Mouse (Mus musculus) MEL (cell line): ENCODE results near the gene Ms4a2. TPM values are rescaled to one million over a fixed set of nuclear protein-coding genes. Genes with fewer than 3 reads are reported as not detected.

Experiments
- DNase-seq: peaks from one replicate; pipeline ENCODE4 v3.0.0; 2011; ENCODE audit warnings: low read depth, low spot score
- H3K27ac ChIP-seq: 2 replicates; pipeline ENCODE4 v1.5.1; 2012; ENCODE audit warnings: low read depth, mild to moderate bottlenecking, control low read depth, low read length, moderate library complexity; ENCODE audit not compliant: control insufficient read depth
- H3K27me3 ChIP-seq, 2 experiments: fragments of 150-350 bp in 1 of 2; sonication (generic) in 1 of 2; 2 replicates each; pipeline ENCODE4 v1.6.1; 2012; ENCODE audit warnings: low read length in 2 of 2, mild to moderate bottlenecking in 2 of 2, improper control_type of control experiment in 1 of 2, moderate library complexity in 1 of 2; ENCODE audit not compliant: insufficient read depth in 2 of 2, control insufficient read depth in 1 of 2
- H3K36me3 ChIP-seq, 2 experiments: 2 replicates each; pipeline ENCODE4 v1.6.1; 2012 to 2014; ENCODE audit warnings: low read length in 2 of 2, improper control_type of control experiment in 1 of 2, inconsistent platforms in 1 of 2, mild to moderate bottlenecking in 1 of 2; ENCODE audit not compliant: insufficient read depth in 2 of 2, control insufficient read depth in 1 of 2
- H3K4me1 ChIP-seq, 2 experiments: fragments of 150-350 bp in 1 of 2; sonication (generic) in 1 of 2; 2 replicates each; pipeline ENCODE4 v1.6.1; 2012; ENCODE audit warnings: low read length in 2 of 2, improper control_type of control experiment in 1 of 2, mild to moderate bottlenecking in 1 of 2; ENCODE audit not compliant: insufficient read depth in 2 of 2, control insufficient read depth in 1 of 2
- H3K4me3 ChIP-seq, 2 experiments: fragments of 150-350 bp in 1 of 2; sonication (generic) in 1 of 2; 2 replicates each; pipeline ENCODE4 v1.5.1; 2012; ENCODE audit warnings: low read depth in 2 of 2, low read length in 2 of 2, mild to moderate bottlenecking in 2 of 2, moderate library complexity in 2 of 2, control low read depth in 1 of 2, improper control_type of control experiment in 1 of 2; ENCODE audit not compliant: control insufficient read depth in 1 of 2, insufficient read depth in 1 of 2
- H3K79me2 ChIP-seq: 2 replicates; pipeline ENCODE4 v1.6.1; 2012; ENCODE audit warnings: mild to moderate bottlenecking, low read length, moderate library complexity; ENCODE audit not compliant: control insufficient read depth, poor library complexity, insufficient read depth
- H3K9ac ChIP-seq: 2 replicates; pipeline ENCODE4 v1.6.1; 2012; ENCODE audit warnings: low read depth, mild to moderate bottlenecking, control low read depth, low read length, moderate library complexity; ENCODE audit not compliant: control insufficient read depth, poor library complexity, severe bottlenecking
- H3K9me3 ChIP-seq: fragments of 150-350 bp; sonication (generic); replicated peaks from 2 replicates; pipeline ENCODE4 v1.6.1; 2012; ENCODE audit warnings: mild to moderate bottlenecking, low read length, improper control_type of control experiment, moderate library complexity; ENCODE audit not compliant: insufficient read depth
- BHLHE40 ChIP-seq: IDR thresholded peaks from 2 replicates; pipeline ENCODE4 v1.6.1; 2012; ENCODE audit warnings: low read depth, mild to moderate bottlenecking, inconsistent platforms, low read length, improper control_type of control experiment, borderline replicate concordance
- CTCF ChIP-seq, 3 experiments: IDR thresholded peaks in 2 of 3; conservative IDR thresholded peaks in 1 of 3; 2 replicates each; pipeline ENCODE4 v1.5.1; 2011 to 2012; ENCODE audit warnings: low read length in 3 of 3, low read depth in 2 of 3, mild to moderate bottlenecking in 2 of 3, improper control_type of control experiment in 1 of 3, inconsistent platforms in 1 of 3, mixed read lengths in 1 of 3, moderate library complexity in 1 of 3; ENCODE audit not compliant: control insufficient read depth in 1 of 3, insufficient read depth in 1 of 3, poor library complexity in 1 of 3, severe bottlenecking in 1 of 3
- GABPA ChIP-seq: IDR thresholded peaks from 2 replicates; pipeline ENCODE4 v1.6.1; 2012; ENCODE audit warnings: low read depth, mild to moderate bottlenecking, inconsistent platforms, low read length, improper control_type of control experiment, moderate library complexity
- GATA1 ChIP-seq: IDR thresholded peaks from 2 replicates; pipeline ENCODE4 v1.6.1; 2011; ENCODE audit warnings: low read depth, low read length, improper control_type of control experiment
- JUND ChIP-seq: IDR thresholded peaks from 2 replicates; pipeline ENCODE4 v1.6.1; 2011; ENCODE audit warnings: low read depth, mild to moderate bottlenecking, improper control_type of control experiment, low read length
- KAT2A ChIP-seq: conservative IDR thresholded peaks from 2 replicates; pipeline ENCODE4 v1.6.1; 2012; ENCODE audit warnings: low read depth, low read length, improper control_type of control experiment, inconsistent platforms
- MAX ChIP-seq: IDR thresholded peaks from 2 replicates; pipeline ENCODE4 v1.6.1; 2011; ENCODE audit warnings: low read length, improper control_type of control experiment
- MAZ ChIP-seq: IDR thresholded peaks from 2 replicates; pipeline ENCODE4 v1.6.1; 2012; ENCODE audit warnings: low read depth, mild to moderate bottlenecking, inconsistent platforms, low read length, improper control_type of control experiment
- MXI1 ChIP-seq: IDR thresholded peaks from 2 replicates; pipeline ENCODE4 v1.6.1; 2011; ENCODE audit warnings: mild to moderate bottlenecking, low read depth, low read length, improper control_type of control experiment
- NRF1 ChIP-seq: IDR thresholded peaks from 2 replicates; pipeline ENCODE4 v1.6.1; 2014; ENCODE audit warnings: low read depth, mild to moderate bottlenecking, inconsistent platforms, low read length, improper control_type of control experiment, moderate library complexity; ENCODE audit not compliant: poor library complexity, insufficient read depth, severe bottlenecking
- POLR2AphosphoS5 ChIP-seq: IDR thresholded peaks from 2 replicates; pipeline ENCODE4 v1.6.1; 2012; ENCODE audit warnings: low read depth, borderline replicate concordance, mild to moderate bottlenecking, inconsistent platforms, low read length, moderate library complexity, mixed read lengths
- RAD21 ChIP-seq: IDR thresholded peaks from 2 replicates; pipeline ENCODE4 v1.6.1; 2011; ENCODE audit warnings: mild to moderate bottlenecking, low read depth, low read length, improper control_type of control experiment
- SMC3 ChIP-seq: IDR thresholded peaks from 2 replicates; pipeline ENCODE4 v1.6.1; 2011; ENCODE audit warnings: low read depth, low read length, improper control_type of control experiment
- TCF12 ChIP-seq: IDR thresholded peaks from 2 replicates; pipeline ENCODE4 v1.6.1; 2014; ENCODE audit warnings: low read depth, mild to moderate bottlenecking, inconsistent platforms, low read length, improper control_type of control experiment, moderate library complexity
- UBTF ChIP-seq: IDR thresholded peaks from 2 replicates; pipeline ENCODE4 v1.6.1; 2012; ENCODE audit warnings: low read depth, mild to moderate bottlenecking, inconsistent platforms, low read length, improper control_type of control experiment, moderate library complexity, borderline replicate concordance; ENCODE audit not compliant: insufficient read depth
- USF1 ChIP-seq: IDR thresholded peaks from 2 replicates; pipeline ENCODE4 v1.6.1; 2014; ENCODE audit warnings: low read depth, mild to moderate bottlenecking, inconsistent platforms, low read length, improper control_type of control experiment, moderate library complexity
- USF2 ChIP-seq, 2 experiments: IDR thresholded peaks; 2 replicates each; pipeline ENCODE4 v1.6.1; 2011 to 2012; ENCODE audit warnings: improper control_type of control experiment in 2 of 2, low read length in 2 of 2, borderline replicate concordance in 1 of 2, inconsistent platforms in 1 of 2, low read depth in 1 of 2, mild to moderate bottlenecking in 1 of 2; ENCODE audit not compliant: insufficient read depth in 1 of 2
- ZMIZ1 ChIP-seq: IDR thresholded peaks from 2 replicates; pipeline ENCODE4 v1.6.1; 2012; ENCODE audit warnings: low read depth, mild to moderate bottlenecking, inconsistent platforms, low read length, improper control_type of control experiment, moderate library complexity
- ZNF384 ChIP-seq: IDR thresholded peaks from 2 replicates; pipeline ENCODE4 v1.6.1; 2012; ENCODE audit warnings: low read depth, mild to moderate bottlenecking, inconsistent platforms, low read length, improper control_type of control experiment
- polyA plus RNA-seq, 2 experiments: library from polyadenylated mRNA; stranded (reverse) in 1 of 2; unstranded in 1 of 2; fragments of >175 nt in 1 of 2; fragments of >200 nt in 1 of 2; gene quantifications; 2 replicates each; pipeline versions ENCODE4 v1.2.1 to v1.2.4; 2012; ENCODE audit warnings: low replicate concordance in 2 of 2, low read depth in 1 of 2; ENCODE audit not compliant: insufficient read length in 2 of 2, insufficient read depth in 1 of 2, missing spikeins in 1 of 2
- total RNA-seq: library from RNA; depleted of rRNA; stranded (reverse); fragments of 300-350 nt; gene quantifications from 2 replicates; pipeline ENCODE4 v1.2.3, GENCODE M21; 2012

Ms4a2 gene
- total and polyA plus RNA-seq, 3 experiments = 0.32 to 3.1 TPM; not detected in 1

DNA sequence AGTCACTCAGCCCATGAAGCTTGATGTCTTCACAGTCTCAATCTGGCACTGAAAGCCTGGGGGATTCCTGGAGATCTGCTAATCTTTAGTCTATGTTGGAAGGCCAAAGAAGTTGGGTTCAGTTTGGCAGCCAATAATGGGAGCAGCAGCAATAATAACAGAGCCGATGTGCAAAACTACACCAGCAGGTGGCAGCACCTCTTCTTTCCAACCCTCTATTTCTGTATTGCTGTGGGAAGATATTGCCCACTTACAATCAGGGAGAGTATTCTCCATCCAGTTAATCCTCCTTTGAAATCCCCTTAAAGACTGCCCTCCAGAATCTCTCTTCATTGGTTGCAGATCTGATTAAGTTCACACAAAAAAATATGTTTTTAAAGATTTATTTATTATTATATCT, 15.3 kb downstream of the Ms4a2 start (continued):
- no peak for TF ChIP-seq NRF1

GRCm38 (mm10) chr19:11604603-11605002, 18.9 kb downstream of the Ms4a2 start, which contains the start of gene Ms4a6d:
Ms4a6d (minus strand) TSS chr19:11604849.
- Histone ChIP-seq H3K36me3 (no peaks in the 10 kb centered on the region), H3K4me3 (no peak within 1 kb of the TSS)

GRCm38 (mm10) chr19:11602026-11602425, 21.5 kb downstream of the Ms4a2 start:
- H3K36me3 ChIP-seq = no peaks in the 10 kb centered on the region
- H3K27me3 ChIP-seq = peaks cover 0 to 10% of the 10 kb centered on the region in 2 experiments; a peak in 3 of 4 replicates
- no peaks in the 10 kb centered on the region; a peak in 1 of 4 replicates for H3K4me1 ChIP-seq
- peak; percentile 46 for TF ChIP-seq RAD21
- peak; percentile 24 to 57 (median 24); a peak in 4 of 6 replicates for TF ChIP-seq CTCF (IDR thresholded peaks at IDR 0.05 in 2 of 3, conservative IDR thresholded peaks at IDR 0.05 in 1 of 3; ENCODE audit: control insufficient read depth in 1 of 3, insufficient read depth in 1 of 3, low read depth in 2 of 3, low read length in 3 of 3, poor library complexity in 1 of 3, severe bottlenecking in 1 of 3)
- peak; percentile 55 for TF ChIP-seq SMC3
- no peak for TF ChIP-seq ZNF384
- H3K9me3 ChIP-seq = no peaks in the 10 kb centered on the region
- no peak overlapping the region for H3K4me3 ChIP-seq
- no peak overlapping the region for H3K27ac ChIP-seq
- H3K79me2 ChIP-seq = no peaks in the 10 kb centered on the region
- H3K9ac ChIP-seq = no peak overlapping the region
- DNase-seq = peak; percentile 41

More at GRCm38 (mm10) chr19:11604603-11605002, 18.9 kb downstream of the Ms4a2 start, which contains the start of gene Ms4a6d:
- TF ChIP-seq USF1 = no peak
- TF ChIP-seq ZMIZ1 = no peak
- no peak for TF ChIP-seq KAT2A
- Histone ChIP-seq H3K9me3 (no peaks in the 10 kb centered on the region), H3K79me2 (no peaks in the 10 kb centered on the region), H3K27ac (no peak within 1 kb of the TSS), H3K27me3 (peaks cover 0 to 10% of the 10 kb centered on the region in 2 experiments; a peak in 3 of 4 replicates), H3K4me1 (no peaks in the 10 kb centered on the region; a peak in 1 of 4 replicates), H3K9ac (no peak within 1 kb of the TSS)
- no peak for DNase-seq

GRCm38 (mm10) chr19:11601349-11601748, 22.2 kb downstream of the Ms4a2 start:
- H3K27ac ChIP-seq = no peak overlapping the region
- H3K27me3 ChIP-seq = peaks cover 0 to 10% of the 10 kb centered on the region in 2 experiments; a peak in 3 of 4 replicates
- no peak overlapping the region for H3K9ac ChIP-seq
- H3K36me3 ChIP-seq = no peaks in the 10 kb centered on the region
- H3K9me3 ChIP-seq = no peaks in the 10 kb centered on the region
- H3K79me2 ChIP-seq = no peaks in the 10 kb centered on the region
- no peak for DNase-seq
- H3K4me1 ChIP-seq = no peaks in the 10 kb centered on the region; a peak in 1 of 4 replicates
- H3K4me3 ChIP-seq = peak overlapping the region in 1 of 2 experiments; percentile 20; a peak in 1 of 4 replicates
- TF ChIP-seq USF2 (IDR thresholded peaks at IDR 0.05; ENCODE audit: borderline replicate concordance in 1 of 2, insufficient read depth in 1 of 2, low read depth in 1 of 2, low read length in 2 of 2) (no peak), POLR2AphosphoS5 (no peak), GATA1 (no peak), BHLHE40 (no peak), TCF12 (no peak), MAZ (no peak), MXI1 (no peak), UBTF (no peak), MAX (no peak), GABPA (no peak), JUND (no peak)
